Mouse (Mus musculus) layer of hippocampus, adult 9-10 months (tissue): ENCODE measurements around the gene Ccnd2.

Experiments used
- DNase-seq: peaks from one replicate; pipeline ENCODE4 v3.0.0; 2022; ENCODE audit warnings: low spot score

Gene Ccnd2

GRCm38 (mm10) chr6:127108368-127109060 lies 43.5 kb downstream of the Ccnd2 start:
- DNase-seq, result no peak

GRCm38 (mm10) chr6:127107413-127107812 lies 44.6 kb downstream of the Ccnd2 start:
- no peak for DNase-seq

- DNase-seq, result no peak
Observed at GRCm38 (mm10) chr6:127106726-127107125, 45.3 kb downstream of the Ccnd2 start.

GRCm38 (mm10) chr6:127106189-127106588 lies 45.8 kb downstream of the Ccnd2 start:
- no peak for DNase-seq

DNA sequence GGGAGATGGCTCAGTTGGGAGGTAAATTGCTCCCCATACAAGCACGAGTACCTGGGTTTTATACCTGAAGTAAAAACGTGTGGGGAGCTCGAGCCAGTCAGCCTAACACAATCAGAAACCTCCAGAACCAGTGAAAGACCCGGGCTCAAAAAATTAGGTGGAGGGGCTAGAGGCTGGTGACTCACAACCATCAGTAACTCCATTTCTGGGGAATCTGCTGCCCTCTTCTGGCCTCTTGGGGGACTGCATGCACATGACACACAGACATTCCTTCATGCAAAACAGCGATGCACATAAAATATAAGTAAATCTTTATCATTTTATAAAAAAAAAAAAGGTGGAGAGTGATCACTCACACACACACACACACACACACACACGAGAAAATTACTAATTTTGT lies 46.9 kb downstream of the Ccnd2 start:
- no peak for DNase-seq

DNA sequence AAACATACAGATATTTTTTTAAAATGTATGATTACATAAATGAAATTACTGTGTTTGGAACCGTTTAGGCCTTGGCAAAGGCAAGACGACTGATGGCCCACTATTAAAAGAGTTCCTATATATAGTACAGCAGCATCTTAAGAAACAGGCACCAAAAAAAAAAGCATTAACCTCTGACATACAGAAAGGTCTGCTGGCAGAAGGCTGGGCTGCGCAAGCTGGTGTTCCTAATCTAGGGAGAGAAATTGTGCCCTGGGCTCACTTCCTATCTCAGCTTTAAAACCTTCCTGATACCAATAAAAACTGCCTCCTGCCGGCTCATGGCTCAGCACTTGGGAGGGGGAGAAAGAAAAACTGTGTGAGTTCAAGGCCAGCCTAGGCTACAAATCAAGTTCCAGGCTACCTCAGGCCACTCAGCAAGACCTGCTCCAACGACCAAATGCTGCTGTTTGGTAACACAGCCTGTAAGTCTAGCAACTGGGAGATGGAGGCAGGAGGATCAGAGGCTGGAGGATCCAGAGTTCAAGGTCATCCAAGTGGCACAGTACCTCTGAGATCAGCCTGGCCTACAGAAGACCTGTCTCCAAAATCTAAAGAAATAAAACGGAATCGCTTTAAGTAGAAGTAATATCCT lies 47.5 kb downstream of the Ccnd2 start:
- no peak for DNase-seq

DNA sequence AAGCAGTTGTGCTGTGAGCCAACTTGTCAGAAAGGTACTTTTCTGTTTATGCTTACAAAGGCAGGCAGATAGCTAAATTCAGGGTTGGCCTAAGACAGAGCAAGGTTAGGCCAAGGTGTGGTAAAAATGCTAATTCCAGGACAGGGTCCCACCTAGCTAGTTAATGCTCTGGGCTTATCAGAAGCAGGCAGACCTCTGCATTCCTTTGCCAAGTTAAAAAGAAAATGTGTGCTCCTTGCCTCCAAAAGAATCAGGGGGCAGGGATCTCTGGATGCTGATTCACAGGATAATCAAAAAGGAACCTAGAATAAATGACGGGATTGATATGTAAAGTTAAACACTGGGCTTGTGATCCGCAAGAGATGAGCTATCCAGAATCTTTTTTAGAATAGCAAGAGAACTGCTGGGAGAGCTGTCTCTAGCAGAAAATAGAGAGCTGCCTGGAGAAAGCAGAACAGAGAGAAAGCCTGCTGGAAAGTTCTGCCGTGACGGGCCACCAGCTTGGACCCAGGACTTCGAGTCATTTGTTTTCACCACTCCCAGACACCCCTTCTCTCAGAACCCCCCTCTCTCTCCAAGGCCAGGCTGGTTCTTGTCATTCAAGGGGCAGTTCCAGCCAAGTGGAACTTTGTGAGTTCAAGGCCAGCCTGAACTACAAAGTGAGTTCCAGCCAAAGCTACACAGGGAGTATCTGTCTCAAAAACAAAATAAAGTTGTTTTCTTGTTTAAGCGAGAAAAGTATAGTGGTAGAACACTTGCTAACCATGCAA lies 48.3 kb downstream of the Ccnd2 start:
- DNase-seq, result no peak

- no peak for DNase-seq
Observed at GRCm38 (mm10) chr6:127094565-127094964, 57.4 kb downstream of the Ccnd2 start.

DNA sequence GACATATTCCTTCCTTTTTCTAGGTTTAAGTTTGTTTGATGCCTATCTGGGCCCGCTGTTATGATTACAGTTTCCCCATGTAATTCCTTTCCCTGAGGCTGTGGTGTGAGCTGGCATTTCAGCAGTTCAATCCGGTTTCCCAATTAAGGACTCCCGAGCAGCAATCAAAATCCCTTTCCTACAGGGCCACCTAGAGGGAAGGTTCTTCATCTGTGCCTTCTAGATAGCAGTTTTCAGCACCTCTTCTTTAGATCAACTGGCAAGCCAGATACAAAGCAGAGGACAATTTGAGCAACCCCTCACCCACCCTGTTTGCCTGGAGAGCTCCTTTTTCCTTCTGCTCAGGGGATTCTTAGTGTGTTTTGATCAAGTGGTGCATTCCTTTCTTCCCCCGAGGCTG lies 65.3 kb downstream of the Ccnd2 start:
- DNase-seq, result no peak

- no peak for DNase-seq
Observed at GRCm38 (mm10) chr6:127081820-127082219, 70.2 kb downstream of the Ccnd2 start.

GRCm38 (mm10) chr6:127079867-127080731 lies 71.9 kb downstream of the Ccnd2 start:
- no peak for DNase-seq
